Mouse (Mus musculus): ENCODE results near the gene Gatc. TPM values are rescaled to one million over a fixed set of nuclear protein-coding genes. Genes with fewer than 3 reads are reported as not detected.

The Gatc gene
- total RNA-seq, 2 experiments from 2014 or later, result 6.4 to 32.3 TPM

DNA sequence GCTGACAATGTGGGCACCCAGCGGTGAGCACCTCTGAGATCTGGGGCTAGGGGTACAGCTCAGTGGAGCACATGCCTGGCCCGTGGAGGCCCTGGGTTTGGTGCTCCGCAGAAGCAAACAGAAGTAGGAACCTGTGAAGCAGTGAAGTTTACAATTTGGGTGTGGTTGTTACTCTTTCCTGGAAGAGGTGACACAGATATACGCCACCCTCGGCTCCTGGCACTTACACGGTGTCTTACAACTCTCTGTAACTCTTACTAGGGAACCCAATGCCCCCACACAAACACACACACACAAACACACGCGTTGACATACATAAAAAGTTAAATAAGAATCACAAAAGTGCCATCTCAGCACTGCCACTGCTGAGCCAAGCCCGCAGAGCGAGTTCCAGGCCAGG is 44.6 kb downstream of the Gatc start:
- ATAC-seq (replicated peaks; ENCODE audit: low FRiP score, poor library complexity, severe bottlenecking), result no peak

DNA sequence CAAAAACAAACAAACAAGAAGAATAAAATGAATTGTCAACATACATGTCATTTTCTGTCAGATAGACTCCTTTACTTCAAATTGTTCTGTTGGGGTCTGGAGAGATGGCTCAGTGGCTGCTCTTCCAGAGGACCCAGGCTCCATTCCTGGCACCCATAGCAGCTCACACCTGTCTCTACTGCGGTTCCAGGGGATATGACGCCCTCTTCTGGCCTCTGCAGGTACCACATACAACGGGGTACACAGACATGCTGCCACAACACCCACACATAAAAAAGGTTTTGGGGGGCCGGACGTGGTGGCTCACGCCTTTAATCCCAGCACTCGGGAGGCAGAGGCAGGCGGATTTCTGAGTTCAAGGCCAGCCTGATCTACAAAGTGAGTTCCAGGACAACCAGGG is 46.8 kb downstream of the Gatc start:
- no peak for ATAC-seq (replicated peaks; ENCODE audit: low FRiP score, poor library complexity, severe bottlenecking)

DNA sequence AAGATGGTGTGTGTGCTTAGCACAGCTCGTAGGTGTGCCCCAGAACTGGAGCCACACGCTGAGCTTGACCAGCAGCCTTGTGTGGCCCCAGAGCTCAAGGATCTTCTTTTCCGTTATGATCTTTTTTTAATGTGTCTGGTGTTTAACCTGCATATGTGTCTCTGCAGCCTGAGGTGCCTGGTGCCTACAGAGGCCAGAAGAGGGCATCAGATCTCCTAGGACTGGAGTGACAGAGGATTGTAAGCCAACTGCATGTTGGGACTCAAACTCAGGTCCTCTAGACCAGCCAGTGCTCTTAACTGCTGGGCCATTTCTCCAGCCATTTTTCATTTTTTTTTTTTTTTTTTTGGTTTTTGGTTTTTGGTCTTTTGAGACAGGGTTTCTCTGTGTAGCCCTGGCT is 56.2 kb downstream of the Gatc start:
- ATAC-seq (replicated peaks; ENCODE audit: low FRiP score, poor library complexity, severe bottlenecking), result peak; percentile 60

Other genes with a start within 250 kb of the Gatc start
- not detected in 2 replicates for gene Gm10401, start 242.9 kb downstream of the Gatc start, total RNA-seq (2015; ENCODE audit: low replicate concordance)
- 1.2 and 5.8 TPM in 2 replicates for gene Gm10401, start 242.9 kb downstream of the Gatc start, total RNA-seq (2017; ENCODE audit: low replicate concordance)
- gene Acads, start 221.8 kb downstream of the Gatc start, total RNA-seq (2015; ENCODE audit: low replicate concordance), result 4.2 and 20.2 TPM in 2 replicates
- 2.4 and 8.0 TPM in 2 replicates for gene Acads, start 221.8 kb downstream of the Gatc start, total RNA-seq (2017; ENCODE audit: low replicate concordance)
- gene Unc119b, start 206.2 kb downstream of the Gatc start, total RNA-seq (2015; ENCODE audit: low replicate concordance), result 5.4 and 5.9 TPM in 2 replicates
- 5.4 and 6.8 TPM in 2 replicates for gene Unc119b, start 206.2 kb downstream of the Gatc start, total RNA-seq (2017; ENCODE audit: low replicate concordance)
- 32.3 and 36.8 TPM in 2 replicates for gene Mlec, start 183.0 kb downstream of the Gatc start, total RNA-seq (2015; ENCODE audit: low replicate concordance)
- gene Mlec, start 183.0 kb downstream of the Gatc start, total RNA-seq (2017; ENCODE audit: low replicate concordance), result 23.2 and 25.9 TPM in 2 replicates
- not detected in 2 replicates for gene Cabp1, start 146.8 kb downstream of the Gatc start, total RNA-seq (2015; ENCODE audit: low replicate concordance)
- not detected in 2 replicates for gene Cabp1, start 146.8 kb downstream of the Gatc start, total RNA-seq (2017; ENCODE audit: low replicate concordance)
- gene Pop5, start 105.3 kb downstream of the Gatc start, total RNA-seq (2015; ENCODE audit: low replicate concordance), result 45.8 and 70.0 TPM in 2 replicates
- gene Pop5, start 105.3 kb downstream of the Gatc start, total RNA-seq (2017; ENCODE audit: low replicate concordance), result 29.8 and 33.7 TPM in 2 replicates
- 170 and 198 TPM in 2 replicates for gene Rnf10, start 68.3 kb downstream of the Gatc start, total RNA-seq (2015; ENCODE audit: low replicate concordance)
- 378 and 474 TPM in 2 replicates for gene Rnf10, start 68.3 kb downstream of the Gatc start, total RNA-seq (2017; ENCODE audit: low replicate concordance)
- 7.2 and 8.4 TPM in 2 replicates for gene Coq5, start 61.5 kb downstream of the Gatc start, total RNA-seq (2015; ENCODE audit: low replicate concordance)
- 12.8 and 15.9 TPM in 2 replicates for gene Coq5, start 61.5 kb downstream of the Gatc start, total RNA-seq (2017; ENCODE audit: low replicate concordance)
- gene Dynll1, start 40.2 kb downstream of the Gatc start, total RNA-seq (2015; ENCODE audit: low replicate concordance), result 310 and 338 TPM in 2 replicates
- gene Dynll1, start 40.2 kb downstream of the Gatc start, total RNA-seq (2017; ENCODE audit: low replicate concordance), result 98.2 and 201 TPM in 2 replicates
- 26.8 and 36.4 TPM in 2 replicates for gene Srsf9, start 14.0 kb downstream of the Gatc start, total RNA-seq (2015; ENCODE audit: low replicate concordance)
- gene Srsf9, start 14.0 kb downstream of the Gatc start, total RNA-seq (2017; ENCODE audit: low replicate concordance), result 45.7 and 86.4 TPM in 2 replicates
- 19.3 and 19.8 TPM in 2 replicates for gene Triap1, start within 50 bp of the Gatc start, total RNA-seq (2015; ENCODE audit: low replicate concordance)
- 3.2 and 8.5 TPM in 2 replicates for gene Triap1, start within 50 bp of the Gatc start, total RNA-seq (2017; ENCODE audit: low replicate concordance)
- gene Cox6a1, start 7.8 kb upstream of the Gatc start, total RNA-seq (2015; ENCODE audit: low replicate concordance), result 265 and 340 TPM in 2 replicates
- gene Cox6a1, start 7.8 kb upstream of the Gatc start, total RNA-seq (2017; ENCODE audit: low replicate concordance), result 55.4 and 95.0 TPM in 2 replicates
- not detected in 2 replicates for gene Msi1, start 88.4 kb upstream of the Gatc start, total RNA-seq (2015; ENCODE audit: low replicate concordance)
- gene Msi1, start 88.4 kb upstream of the Gatc start, total RNA-seq (2017; ENCODE audit: low replicate concordance), result not detected in 2 replicates
- not detected in 2 replicates for gene Pla2g1b, start 125.1 kb upstream of the Gatc start, total RNA-seq (2015; ENCODE audit: low replicate concordance)
- gene Pla2g1b, start 125.1 kb upstream of the Gatc start, total RNA-seq (2017; ENCODE audit: low replicate concordance), result not detected in 2 replicates
- 1.8 TPM in 1 of 2 replicates, not detected in the other for gene Sirt4, start 143.5 kb upstream of the Gatc start, total RNA-seq (2015; ENCODE audit: low replicate concordance)
- 3.3 TPM in 1 of 2 replicates, not detected in the other for gene Sirt4, start 143.5 kb upstream of the Gatc start, total RNA-seq (2017; ENCODE audit: low replicate concordance)
- gene Pxn, start 165.5 kb upstream of the Gatc start, total RNA-seq (2015; ENCODE audit: low replicate concordance), result 18.9 and 24.5 TPM in 2 replicates
- gene Pxn, start 165.5 kb upstream of the Gatc start, total RNA-seq (2017; ENCODE audit: low replicate concordance), result 11.1 and 21.2 TPM in 2 replicates
- gene Rplp0, start 218.3 kb upstream of the Gatc start, total RNA-seq (2015; ENCODE audit: low replicate concordance), result 1,000 and 1,025 TPM in 2 replicates
- gene Rplp0, start 218.3 kb upstream of the Gatc start, total RNA-seq (2017; ENCODE audit: low replicate concordance), result 380 and 735 TPM in 2 replicates
- gene Gcn1l1, start 224.1 kb upstream of the Gatc start, total RNA-seq (2015; ENCODE audit: low replicate concordance), result 9.4 and 17.6 TPM in 2 replicates
- gene Gcn1l1, start 224.1 kb upstream of the Gatc start, total RNA-seq (2017; ENCODE audit: low replicate concordance), result 13.7 and 14.1 TPM in 2 replicates